Mouse (Mus musculus): Measurements from ENCODE around the gene Ccdc80.

GRCm38 (mm10) chr16:45057222-45057621 lies 36.0 kb upstream of the Ccdc80 start:
- TF ChIP-seq GATA1 (IDR thresholded peaks at IDR 0.05; ENCODE audit: borderline replicate concordance, low read length) (no peak), FLI1 (IDR thresholded peaks at IDR 0.05; ENCODE audit: low read length) (no peak)
